Mouse (Mus musculus) testis, adult 2 months (tissue): ENCODE data around the gene Sipa1l1. TPM values are rescaled to one million over a fixed set of nuclear protein-coding genes. Genes with fewer than 3 reads are reported as not detected.
"Not testable (repeated sequence)": the region's sequence is repeated elsewhere in the genome, so short reads cannot be mapped to it uniquely, and the experiment has no call there.

Experiments
- H3K27ac ChIP-seq: fragments of 200-500 bp; 2 replicates; pipeline ENCODE4 v1.5.1; 2012; ENCODE audit warnings: low read depth, low read length; ENCODE audit not compliant: control insufficient read depth, insufficient read depth
- H3K27me3 ChIP-seq: fragments of 200-500 bp; 2 replicates; pipeline ENCODE4 v1.6.1; 2012; ENCODE audit warnings: mild to moderate bottlenecking, low read length, moderate library complexity; ENCODE audit not compliant: control insufficient read depth, insufficient read depth
- H3K36me3 ChIP-seq: fragments of 200-500 bp; 2 replicates; pipeline ENCODE4 v1.6.1; 2012; ENCODE audit warnings: mild to moderate bottlenecking, low read length; ENCODE audit not compliant: control insufficient read depth, insufficient read depth
- H3K4me1 ChIP-seq: fragments of 200-500 bp; 2 replicates; pipeline ENCODE4 v1.6.1; 2012; ENCODE audit warnings: low read length; ENCODE audit not compliant: control insufficient read depth, insufficient read depth
- H3K4me3 ChIP-seq: fragments of 200-500 bp; 2 replicates; pipeline ENCODE4 v1.5.1; 2012; ENCODE audit warnings: low read depth, mild to moderate bottlenecking, low read length, moderate library complexity, mixed read lengths; ENCODE audit not compliant: control insufficient read depth
- CTCF ChIP-seq: fragments of 200-500 bp; IDR thresholded peaks from 2 replicates; pipeline ENCODE4 v1.5.1; 2012; ENCODE audit warnings: low read depth, mild to moderate bottlenecking, inconsistent platforms, low read length, moderate library complexity; ENCODE audit not compliant: control insufficient read depth, insufficient read depth, insufficient replicate concordance
- POLR2A ChIP-seq: fragments of 200-500 bp; IDR thresholded peaks from 2 replicates; pipeline ENCODE4 v1.6.1; 2012; ENCODE audit warnings: low read depth, mild to moderate bottlenecking, inconsistent platforms, low read length, moderate library complexity; ENCODE audit not compliant: control insufficient read depth
- polyA plus RNA-seq: library from polyadenylated mRNA; depleted of rRNA; stranded (reverse); fragments of >200 nt; gene quantifications from 2 replicates; pipeline ENCODE4 v1.2.3, GENCODE M21; 2012

The Sipa1l1 gene
- polyA plus RNA-seq, 1 experiment = 19.5 TPM

- no peak overlapping the region for H3K4me3 ChIP-seq
- no peaks in the 10 kb centered on the region for H3K27me3 ChIP-seq
- no peak overlapping the region for H3K27ac ChIP-seq
- TF ChIP-seq CTCF (no peak), POLR2A (no peak)
- H3K36me3 ChIP-seq = no peaks in the 10 kb centered on the region
- peaks cover 4% of the 10 kb centered on the region for H3K4me1 ChIP-seq
Measured at GRCm38 (mm10) chr12:82486829-82487560, 317.9 kb downstream of the Sipa1l1 start.

DNA sequence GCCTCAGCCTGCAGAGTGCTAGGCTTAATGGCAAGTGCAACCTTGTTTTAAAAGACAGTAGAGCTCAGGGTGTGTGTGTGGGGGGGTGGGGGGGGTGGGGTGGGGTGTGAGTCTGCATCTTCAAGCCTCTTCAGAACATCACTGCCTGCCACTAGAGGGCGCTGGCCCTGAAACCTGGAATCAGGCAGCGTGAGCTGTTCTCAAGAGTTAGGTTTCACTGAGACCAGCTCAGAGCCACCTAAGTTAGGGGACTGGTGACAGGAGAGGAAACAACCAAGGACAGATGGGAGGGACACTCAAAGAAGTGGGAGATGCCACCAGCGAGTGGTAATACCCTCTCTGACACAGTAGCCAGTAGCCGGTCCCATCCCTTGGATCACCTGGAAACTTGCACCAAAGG, 320.0 kb downstream of the Sipa1l1 start:
- Histone ChIP-seq H3K36me3 (no peaks in the 10 kb centered on the region), H3K27ac (no peak overlapping the region), H3K4me1 (peaks cover 4% of the 10 kb centered on the region), H3K4me3 (no peak overlapping the region; the same call in 1 of the 2 replicates), H3K27me3 (no peaks in the 10 kb centered on the region)
- peak; percentile 79; the same call in 1 of the 2 replicates for TF ChIP-seq CTCF
- TF ChIP-seq POLR2A = no peak

DNA sequence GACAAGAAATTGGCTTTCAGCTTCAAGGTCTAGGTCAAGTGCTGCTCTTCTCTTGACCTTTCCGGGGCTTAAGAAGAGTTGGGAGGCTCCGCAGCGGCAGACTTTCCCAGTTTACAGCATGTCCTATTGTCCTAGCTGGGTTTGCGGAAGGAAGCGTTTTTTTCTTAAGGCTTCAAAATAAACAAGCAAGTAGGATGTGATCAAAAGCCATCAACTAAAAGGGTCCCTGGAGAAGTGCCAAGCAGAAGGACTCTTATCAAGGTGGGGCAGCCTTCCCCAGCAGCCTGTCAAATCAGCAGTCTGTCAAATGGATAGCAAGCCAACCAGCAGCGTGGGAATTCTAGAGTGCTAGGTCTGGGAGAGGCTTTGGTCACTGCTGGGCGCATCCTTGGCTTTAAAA, 320.5 kb downstream of the Sipa1l1 start:
- TF ChIP-seq POLR2A (no peak), CTCF (no peak)
- Histone ChIP-seq H3K4me1 (peaks cover 4% of the 10 kb centered on the region), H3K4me3 (no peak overlapping the region), H3K27me3 (no peaks in the 10 kb centered on the region), H3K27ac (no peak overlapping the region), H3K36me3 (no peaks in the 10 kb centered on the region)

DNA sequence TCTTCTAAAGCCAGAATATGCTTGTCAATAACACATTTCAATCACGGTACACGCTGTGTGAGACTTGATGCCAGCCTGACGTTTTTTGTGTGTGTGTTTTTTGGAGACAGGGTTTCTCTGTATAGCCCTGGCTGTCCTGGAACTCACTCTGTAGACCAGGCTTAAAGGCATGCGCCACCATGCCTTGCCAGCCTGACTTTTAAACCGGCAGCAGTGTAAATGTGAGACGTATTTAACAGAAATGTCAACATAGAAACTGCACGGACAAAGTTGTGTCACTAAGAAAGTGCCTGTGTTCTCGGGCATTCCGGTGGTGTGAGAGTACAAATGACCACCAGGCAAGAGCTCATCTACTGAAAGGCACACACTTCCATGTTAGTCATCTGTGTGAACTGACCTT, 323.3 kb downstream of the Sipa1l1 start:
- Histone ChIP-seq H3K27ac (no peak overlapping the region), H3K27me3 (no peaks in the 10 kb centered on the region), H3K4me3 (no peak overlapping the region), H3K4me1 (peaks cover 4% of the 10 kb centered on the region), H3K36me3 (no peaks in the 10 kb centered on the region)
- TF ChIP-seq POLR2A (no peak), CTCF (no peak)

GRCm38 (mm10) chr12:82493260-82493659, 324.1 kb downstream of the Sipa1l1 start:
- H3K36me3 ChIP-seq, H3K4me3 ChIP-seq, H3K27me3 ChIP-seq, H3K27ac ChIP-seq, H3K4me1 ChIP-seq: not testable (repeated sequence)

GRCm38 (mm10) chr12:82495936-82496335, 326.8 kb downstream of the Sipa1l1 start:
- H3K27me3 ChIP-seq = no peaks in the 10 kb centered on the region
- H3K4me3 ChIP-seq = no peak overlapping the region
- TF ChIP-seq POLR2A (no peak), CTCF (no peak)
- H3K4me1 ChIP-seq = no peaks in the 10 kb centered on the region
- no peaks in the 10 kb centered on the region for H3K36me3 ChIP-seq
- no peak overlapping the region for H3K27ac ChIP-seq

DNA sequence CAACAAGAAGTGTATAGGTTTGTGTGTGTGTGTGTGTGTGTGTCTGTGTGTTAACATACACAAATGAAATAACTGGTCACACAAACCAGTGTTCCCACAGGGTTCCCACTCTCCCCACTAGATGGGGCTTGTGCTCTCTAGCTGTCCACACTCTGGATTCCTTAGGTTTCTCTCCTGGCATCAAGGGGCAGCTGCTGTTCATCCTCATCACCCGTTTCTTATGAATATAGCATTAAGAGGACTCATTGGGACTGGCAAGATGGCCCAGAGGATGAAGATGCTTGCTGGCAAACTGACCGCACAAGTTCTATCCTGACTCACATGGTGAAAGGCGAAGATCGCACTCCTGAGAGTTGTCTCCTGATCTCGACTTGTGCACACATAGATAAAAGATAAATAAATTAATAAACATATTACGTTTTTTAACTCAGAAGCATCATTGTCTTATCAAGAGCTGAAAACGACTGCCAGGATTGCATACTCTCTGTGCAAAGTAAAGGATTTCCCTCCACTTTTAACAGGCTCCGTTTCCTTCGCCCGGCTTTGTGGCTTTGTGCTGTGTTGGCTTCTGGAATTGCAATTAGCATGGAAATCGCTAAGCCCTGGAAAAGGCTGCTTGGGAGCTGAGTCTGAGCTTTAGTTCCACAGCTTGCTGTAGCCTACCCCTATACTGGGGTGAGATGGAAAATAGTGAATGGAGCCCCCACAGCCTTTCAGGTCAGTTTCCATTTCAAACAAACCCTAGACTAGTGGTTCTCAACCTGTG, 328.9 kb downstream of the Sipa1l1 start:
- no peak overlapping the region for H3K4me3 ChIP-seq
- no peaks in the 10 kb centered on the region for H3K4me1 ChIP-seq
- H3K27ac ChIP-seq = no peak overlapping the region
- no peaks in the 10 kb centered on the region for H3K27me3 ChIP-seq
- no peaks in the 10 kb centered on the region for H3K36me3 ChIP-seq
- no peak for TF ChIP-seq POLR2A
- no peak for TF ChIP-seq CTCF
